ENCODE assay signal across 15 mouse cellular contexts in the genomic region with DNA sequence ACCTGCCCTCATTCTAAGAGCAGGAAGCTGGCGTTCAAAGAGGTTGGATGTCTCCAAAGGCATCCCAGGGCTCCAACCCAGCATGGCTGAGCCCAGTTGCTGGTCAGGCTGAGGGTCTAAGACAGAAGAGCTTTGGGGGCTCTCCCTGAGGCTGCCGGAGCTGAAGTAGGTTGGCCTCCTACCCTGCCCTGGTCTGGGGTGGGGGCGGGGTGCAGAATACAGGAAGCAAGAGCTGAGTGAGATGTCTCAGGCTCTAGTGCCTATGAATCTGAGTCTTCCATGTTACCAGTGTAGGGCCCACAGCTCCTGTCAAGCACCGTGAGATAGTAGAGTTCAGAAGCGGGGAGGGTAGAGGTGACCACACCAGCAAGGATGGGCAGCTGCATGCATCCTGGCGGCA. TPM values are rescaled to one million over a fixed set of nuclear protein-coding genes. Genes with fewer than 3 reads are reported as not detected.
DNase-seq lines count a peak whose midpoint lies in the region; ATAC-seq lines count a peak whose summit lies in the region.
"Had no signal": no experiment of that assay in that cellular context is flagged by ENCODE, and none has a peak within 500 bp of the region (broad histone marks: within the 10 kb centered on the region; RNA-seq: fewer than 3 reads in every experiment).

No protein-coding gene starts in this region.

- H3K4me1 ChIP-seq in hindbrain, embryonic 13.5 days (replicated peaks), result peaks cover 63% of the 10 kb centered on the region
- H3K4me1 ChIP-seq in hindbrain, embryonic 11.5 days (replicated peaks; ENCODE audit: control insufficient read depth, insufficient read depth, low read length), result peaks cover 7% of the 10 kb centered on the region
- H3K4me1 ChIP-seq in embryonic facial prominence, embryonic 10.5 days, result peaks cover 69% of the 10 kb centered on the region
- H3K4me1 ChIP-seq in hindbrain, embryonic 14.5 days (replicated peaks; ENCODE audit: control insufficient read depth, insufficient read depth, low read length), result peaks cover 8% of the 10 kb centered on the region

- no peak for DNase-seq in hindbrain, embryonic 11.5 days (ENCODE audit: low spot score)
- DNase-seq in embryonic facial prominence, embryonic 10.5 days (ENCODE audit: low spot score), result no peak
- no peak for DNase-seq in hindbrain, embryonic 14.5 days (ENCODE audit: low spot score)
- DNase-seq in embryo, embryonic 10.5 days (ENCODE audit: low spot score), result no peak
- DNase-seq in thymus, postnatal 4 days, result no peak
- DNase-seq: adrenal gland, postnatal 25 days; cerebellum, postnatal 14 days; gastrocnemius, adult 2 months; lung, adult 18-20 months; spleen, adult 18-20 months had no signal

- H3K9ac ChIP-seq in hindbrain, embryonic 13.5 days, result 0 out of 2 replicates have a peak overlapping the region, but pooled peaks have one; percentile 2
- H3K9ac ChIP-seq in hindbrain, embryonic 11.5 days (ENCODE audit: low read depth, low read length), result no peak overlapping the region
- no peak overlapping the region for H3K9ac ChIP-seq in hindbrain, embryonic 14.5 days

- no peaks in the 10 kb centered on the region for H3K27me3 ChIP-seq in hindbrain, embryonic 13.5 days
- no peaks in the 10 kb centered on the region for H3K27me3 ChIP-seq in hindbrain, embryonic 11.5 days (ENCODE audit: control insufficient read depth, insufficient read depth, low read length)
- H3K27me3 ChIP-seq in embryonic facial prominence, embryonic 10.5 days (replicated peaks; ENCODE audit: low read depth, poor library complexity, severe bottlenecking), result no peaks in the 10 kb centered on the region; the same call in 1 of the 2 replicates
- H3K27me3 ChIP-seq in hindbrain, embryonic 14.5 days (ENCODE audit: control insufficient read depth, insufficient read depth, low read length), result no peaks in the 10 kb centered on the region
- H3K27me3 ChIP-seq: neural tube, embryonic 13.5 days had no signal

- no peak overlapping the region for H3K4me2 ChIP-seq in hindbrain, embryonic 13.5 days
- no peak overlapping the region for H3K4me2 ChIP-seq in hindbrain, embryonic 11.5 days (replicated peaks; ENCODE audit: low read depth, low read length)
- H3K4me2 ChIP-seq in hindbrain, embryonic 14.5 days (replicated peaks), result no peak overlapping the region
- H3K4me2 ChIP-seq: neural tube, embryonic 13.5 days had no signal

- peaks cover 10% of the 10 kb centered on the region; the same call in 1 of the 2 replicates for H3K36me3 ChIP-seq in hindbrain, embryonic 13.5 days
- H3K36me3 ChIP-seq in hindbrain, embryonic 11.5 days (ENCODE audit: control insufficient read depth, insufficient read depth, low read length), result no peaks in the 10 kb centered on the region
- peaks cover 3% of the 10 kb centered on the region; the same call in 1 of the 2 replicates for H3K36me3 ChIP-seq in embryonic facial prominence, embryonic 10.5 days (replicated peaks)
- H3K36me3 ChIP-seq in hindbrain, embryonic 14.5 days (replicated peaks; ENCODE audit: control insufficient read depth, insufficient read depth), result 0 out of 2 replicates have a peak, but pooled peaks cover 2% of the 10 kb centered on the region

- no peak overlapping the region for H3K4me3 ChIP-seq in hindbrain, embryonic 13.5 days
- no peak overlapping the region for H3K4me3 ChIP-seq in hindbrain, embryonic 11.5 days (ENCODE audit: low read depth, low read length)
- H3K4me3 ChIP-seq in embryonic facial prominence, embryonic 10.5 days, result no peak overlapping the region
- H3K4me3 ChIP-seq in hindbrain, embryonic 14.5 days (replicated peaks; ENCODE audit: low read length), result no peak overlapping the region
- H3K4me3 ChIP-seq: gastrocnemius, adult 2 months; neural tube, embryonic 13.5 days had no signal

- peak overlapping the region; percentile 79; the same call in 1 of the 2 replicates for H3K27ac ChIP-seq in hindbrain, embryonic 13.5 days
- H3K27ac ChIP-seq in hindbrain, embryonic 11.5 days (ENCODE audit: low read depth, low read length), result no peak overlapping the region
- H3K27ac ChIP-seq in embryonic facial prominence, embryonic 10.5 days (replicated peaks), result peak overlapping the region; percentile 35; the same call in 1 of the 2 replicates
- H3K27ac ChIP-seq in hindbrain, embryonic 14.5 days, result peak overlapping the region; percentile 70; the same call in 1 of the 2 replicates
- H3K27ac ChIP-seq: gastrocnemius, adult 2 months had no signal

- no peaks in the 10 kb centered on the region for H3K9me3 ChIP-seq in hindbrain, embryonic 13.5 days
- no peaks in the 10 kb centered on the region for H3K9me3 ChIP-seq in hindbrain, embryonic 11.5 days (ENCODE audit: control insufficient read depth, low read length)
- H3K9me3 ChIP-seq in embryonic facial prominence, embryonic 10.5 days, result no peaks in the 10 kb centered on the region
- H3K9me3 ChIP-seq in hindbrain, embryonic 14.5 days (ENCODE audit: control insufficient read depth, low read length), result no peaks in the 10 kb centered on the region
- H3K9me3 ChIP-seq: neural tube, embryonic 13.5 days had no signal

- ATAC-seq in hindbrain, embryonic 13.5 days (ENCODE audit: low FRiP score), result no peak
- no peak for ATAC-seq in hindbrain, embryonic 11.5 days (ENCODE audit: low FRiP score)
- ATAC-seq in CD4-positive, CD25-positive, alpha-beta regulatory T cell, adult 4 months, result peak; percentile 30
- no peak for ATAC-seq in hindbrain, embryonic 14.5 days (ENCODE audit: low FRiP score)
- ATAC-seq: midbrain, embryonic 16.5 days had no signal

- 92% methylated on average over 6 of the region's 6 CpGs for WGBS in hindbrain, embryonic 13.5 days
- WGBS in hindbrain, embryonic 11.5 days, result 88% methylated on average over 6 of the region's 6 CpGs
- WGBS in embryonic facial prominence, embryonic 10.5 days, result 85% methylated on average over 6 of the region's 6 CpGs
- WGBS in hindbrain, embryonic 14.5 days, result 93% methylated on average over 6 of the region's 6 CpGs

RNA-seq across cellular contexts. Expression of a gene that starts 32.9 kb away (rescaled TPM):
- 7.4 and 12.2 TPM in 2 replicates for polyA plus RNA-seq in hindbrain, embryonic 13.5 days (2015; fragmentation: Nextera tagmentation; extraction: Ambion mirVana)
- polyA plus RNA-seq in hindbrain, embryonic 11.5 days (2014; fragmentation: Nextera tagmentation; extraction: Ambion mirVana), result 30.3 and 35.7 TPM in 2 replicates
- polyA plus RNA-seq in CD4-positive, CD25-positive, alpha-beta regulatory T cell, adult 4 months (2017; shearing (Covaris generic)), result not detected
- 1.4 and 2.3 TPM in 2 replicates for polyA plus RNA-seq in embryonic facial prominence, embryonic 10.5 days (2016; fragmentation: Nextera tagmentation; extraction: Ambion mirVana)
- 4.1 and 4.7 TPM in 2 replicates for polyA plus RNA-seq in hindbrain, embryonic 14.5 days (2014; fragmentation: Nextera tagmentation; extraction: Ambion mirVana)
- polyA plus RNA-seq: activated CD4-positive, CD25-positive, alpha-beta regulatory T cell, adult 4 months had no signal

RNA-seq across cellular contexts. Expression of a gene that starts 50.7 kb away (rescaled TPM):
- 523 and 532 TPM in 2 replicates for polyA plus RNA-seq in hindbrain, embryonic 13.5 days (2015; fragmentation: Nextera tagmentation; extraction: Ambion mirVana)
- polyA plus RNA-seq in hindbrain, embryonic 11.5 days (2014; fragmentation: Nextera tagmentation; extraction: Ambion mirVana), result 696 and 707 TPM in 2 replicates
- 1,000 to 10,000 TPM; 2,515 to 4,056 TPM for polyA plus RNA-seq in CD4-positive, CD25-positive, alpha-beta regulatory T cell, adult 4 months (2017; shearing (Covaris generic))
- polyA plus RNA-seq in embryonic facial prominence, embryonic 10.5 days (2016; fragmentation: Nextera tagmentation; extraction: Ambion mirVana), result 769 and 805 TPM in 2 replicates
- 445 and 515 TPM in 2 replicates for polyA plus RNA-seq in hindbrain, embryonic 14.5 days (2014; fragmentation: Nextera tagmentation; extraction: Ambion mirVana)

RNA-seq across cellular contexts. Expression of a gene that starts 51.6 kb away (rescaled TPM):
- polyA plus RNA-seq in hindbrain, embryonic 13.5 days (2015; fragmentation: Nextera tagmentation; extraction: Ambion mirVana), result 53.2 and 55.3 TPM in 2 replicates
- polyA plus RNA-seq in hindbrain, embryonic 11.5 days (2014; fragmentation: Nextera tagmentation; extraction: Ambion mirVana), result 23.0 and 25.9 TPM in 2 replicates
- 10 to 100 TPM; 13.6 to 21.0 TPM for polyA plus RNA-seq in CD4-positive, CD25-positive, alpha-beta regulatory T cell, adult 4 months (2017; shearing (Covaris generic))
- 21.4 TPM in 2 replicates for polyA plus RNA-seq in embryonic facial prominence, embryonic 10.5 days (2016; fragmentation: Nextera tagmentation; extraction: Ambion mirVana)
- 37.7 and 46.2 TPM in 2 replicates for polyA plus RNA-seq in hindbrain, embryonic 14.5 days (2014; fragmentation: Nextera tagmentation; extraction: Ambion mirVana)
